Mouse (Mus musculus) MEL (cell line): ENCODE results near the gene Zbtb7a. TPM values are rescaled to one million over a fixed set of nuclear protein-coding genes. Genes with fewer than 3 reads are reported as not detected.

Experiments used
- DNase-seq: peaks from one replicate; pipeline ENCODE4 v3.0.0; 2011; ENCODE audit warnings: low read depth, low spot score
- H3K27ac ChIP-seq: 2 replicates; pipeline ENCODE4 v1.5.1; 2012; ENCODE audit warnings: low read depth, mild to moderate bottlenecking, control low read depth, low read length, moderate library complexity; ENCODE audit not compliant: control insufficient read depth
- H3K27me3 ChIP-seq, 2 experiments: fragments of 150-350 bp in 1 of 2; sonication (generic) in 1 of 2; 2 replicates each; pipeline ENCODE4 v1.6.1; 2012; ENCODE audit warnings: low read length in 2 of 2, mild to moderate bottlenecking in 2 of 2, improper control_type of control experiment in 1 of 2, moderate library complexity in 1 of 2; ENCODE audit not compliant: insufficient read depth in 2 of 2, control insufficient read depth in 1 of 2
- H3K36me3 ChIP-seq, 2 experiments: 2 replicates each; pipeline ENCODE4 v1.6.1; 2012 to 2014; ENCODE audit warnings: low read length in 2 of 2, improper control_type of control experiment in 1 of 2, inconsistent platforms in 1 of 2, mild to moderate bottlenecking in 1 of 2; ENCODE audit not compliant: insufficient read depth in 2 of 2, control insufficient read depth in 1 of 2
- H3K4me1 ChIP-seq, 2 experiments: fragments of 150-350 bp in 1 of 2; sonication (generic) in 1 of 2; 2 replicates each; pipeline ENCODE4 v1.6.1; 2012; ENCODE audit warnings: low read length in 2 of 2, improper control_type of control experiment in 1 of 2, mild to moderate bottlenecking in 1 of 2; ENCODE audit not compliant: insufficient read depth in 2 of 2, control insufficient read depth in 1 of 2
- H3K4me3 ChIP-seq, 2 experiments: fragments of 150-350 bp in 1 of 2; sonication (generic) in 1 of 2; 2 replicates each; pipeline ENCODE4 v1.5.1; 2012; ENCODE audit warnings: low read depth in 2 of 2, low read length in 2 of 2, mild to moderate bottlenecking in 2 of 2, moderate library complexity in 2 of 2, control low read depth in 1 of 2, improper control_type of control experiment in 1 of 2; ENCODE audit not compliant: control insufficient read depth in 1 of 2, insufficient read depth in 1 of 2
- H3K79me2 ChIP-seq: 2 replicates; pipeline ENCODE4 v1.6.1; 2012; ENCODE audit warnings: mild to moderate bottlenecking, low read length, moderate library complexity; ENCODE audit not compliant: control insufficient read depth, poor library complexity, insufficient read depth
- H3K9ac ChIP-seq: 2 replicates; pipeline ENCODE4 v1.6.1; 2012; ENCODE audit warnings: low read depth, mild to moderate bottlenecking, control low read depth, low read length, moderate library complexity; ENCODE audit not compliant: control insufficient read depth, poor library complexity, severe bottlenecking
- H3K9me3 ChIP-seq: fragments of 150-350 bp; sonication (generic); replicated peaks from 2 replicates; pipeline ENCODE4 v1.6.1; 2012; ENCODE audit warnings: mild to moderate bottlenecking, low read length, improper control_type of control experiment, moderate library complexity; ENCODE audit not compliant: insufficient read depth
- BHLHE40 ChIP-seq: IDR thresholded peaks from 2 replicates; pipeline ENCODE4 v1.6.1; 2012; ENCODE audit warnings: low read depth, mild to moderate bottlenecking, inconsistent platforms, low read length, improper control_type of control experiment, borderline replicate concordance
- CHD1 ChIP-seq: IDR thresholded peaks from 2 replicates; pipeline ENCODE4 v1.6.1; 2012; ENCODE audit warnings: low read depth, mild to moderate bottlenecking, inconsistent platforms, low read length, improper control_type of control experiment
- CHD2 ChIP-seq: IDR thresholded peaks from 2 replicates; pipeline ENCODE4 v1.6.1; 2011; ENCODE audit warnings: low read length, improper control_type of control experiment
- E2F4 ChIP-seq: IDR thresholded peaks from 2 replicates; pipeline ENCODE4 v1.6.1; 2011; ENCODE audit warnings: low read depth, low read length, improper control_type of control experiment, borderline replicate concordance
- ELF1 ChIP-seq: IDR thresholded peaks from 2 replicates; pipeline ENCODE4 v1.6.1; 2014; ENCODE audit warnings: low read depth, mild to moderate bottlenecking, inconsistent platforms, low read length, improper control_type of control experiment, moderate library complexity
- EP300 ChIP-seq, 2 experiments: IDR thresholded peaks; 2 replicates each; pipeline ENCODE4 v1.6.1; 2011; ENCODE audit warnings: improper control_type of control experiment in 2 of 2, low read length in 2 of 2, low read depth in 1 of 2, mild to moderate bottlenecking in 1 of 2
- ETS1 ChIP-seq: IDR thresholded peaks from 2 replicates; pipeline ENCODE4 v1.6.1; 2012; ENCODE audit warnings: low read depth, mild to moderate bottlenecking, inconsistent platforms, low read length, improper control_type of control experiment, moderate library complexity
- GABPA ChIP-seq: IDR thresholded peaks from 2 replicates; pipeline ENCODE4 v1.6.1; 2012; ENCODE audit warnings: low read depth, mild to moderate bottlenecking, inconsistent platforms, low read length, improper control_type of control experiment, moderate library complexity
- GATA1 ChIP-seq: IDR thresholded peaks from 2 replicates; pipeline ENCODE4 v1.6.1; 2011; ENCODE audit warnings: low read depth, low read length, improper control_type of control experiment
- HCFC1 ChIP-seq: IDR thresholded peaks from 2 replicates; pipeline ENCODE4 v1.6.1; 2012; ENCODE audit warnings: low read depth, mild to moderate bottlenecking, inconsistent platforms, low read length, improper control_type of control experiment, moderate library complexity
- JUND ChIP-seq: IDR thresholded peaks from 2 replicates; pipeline ENCODE4 v1.6.1; 2011; ENCODE audit warnings: low read depth, mild to moderate bottlenecking, improper control_type of control experiment, low read length
- KAT2A ChIP-seq: conservative IDR thresholded peaks from 2 replicates; pipeline ENCODE4 v1.6.1; 2012; ENCODE audit warnings: low read depth, low read length, improper control_type of control experiment, inconsistent platforms
- MAFK ChIP-seq: IDR thresholded peaks from 2 replicates; pipeline ENCODE4 v1.6.1; 2011; ENCODE audit warnings: low read depth, mild to moderate bottlenecking, low read length, improper control_type of control experiment, borderline replicate concordance
- MAX ChIP-seq: IDR thresholded peaks from 2 replicates; pipeline ENCODE4 v1.6.1; 2011; ENCODE audit warnings: low read length, improper control_type of control experiment
- MAZ ChIP-seq: IDR thresholded peaks from 2 replicates; pipeline ENCODE4 v1.6.1; 2012; ENCODE audit warnings: low read depth, mild to moderate bottlenecking, inconsistent platforms, low read length, improper control_type of control experiment
- MXI1 ChIP-seq: IDR thresholded peaks from 2 replicates; pipeline ENCODE4 v1.6.1; 2011; ENCODE audit warnings: mild to moderate bottlenecking, low read depth, low read length, improper control_type of control experiment
- MYB ChIP-seq: IDR thresholded peaks from 2 replicates; pipeline ENCODE4 v1.6.1; 2011; ENCODE audit warnings: mild to moderate bottlenecking, low read depth, low read length, improper control_type of control experiment
- MYC ChIP-seq: IDR thresholded peaks from 2 replicates; pipeline ENCODE4 v1.6.1; 2011; ENCODE audit warnings: low read depth, mild to moderate bottlenecking, low read length, improper control_type of control experiment, moderate library complexity
- NELFE ChIP-seq: IDR thresholded peaks from 2 replicates; pipeline ENCODE4 v1.6.1; 2011; ENCODE audit warnings: low read depth, low read length, improper control_type of control experiment
- NRF1 ChIP-seq: IDR thresholded peaks from 2 replicates; pipeline ENCODE4 v1.6.1; 2014; ENCODE audit warnings: low read depth, mild to moderate bottlenecking, inconsistent platforms, low read length, improper control_type of control experiment, moderate library complexity; ENCODE audit not compliant: poor library complexity, insufficient read depth, severe bottlenecking
- POLR2A ChIP-seq, 2 experiments: IDR thresholded peaks; 2 replicates each; pipeline ENCODE4 v1.6.1; 2011 to 2012; ENCODE audit warnings: low read length in 2 of 2, mild to moderate bottlenecking in 2 of 2, control low read depth in 1 of 2, improper control_type of control experiment in 1 of 2, low read depth in 1 of 2, moderate library complexity in 1 of 2; ENCODE audit not compliant: control insufficient read depth in 1 of 2, insufficient read depth in 1 of 2, poor library complexity in 1 of 2
- POLR2AphosphoS2 ChIP-seq: IDR thresholded peaks from 2 replicates; pipeline ENCODE4 v1.6.1; 2011; ENCODE audit warnings: low read length, improper control_type of control experiment
- POLR2AphosphoS5 ChIP-seq: IDR thresholded peaks from 2 replicates; pipeline ENCODE4 v1.6.1; 2012; ENCODE audit warnings: low read depth, borderline replicate concordance, mild to moderate bottlenecking, inconsistent platforms, low read length, moderate library complexity, mixed read lengths
- RCOR1 ChIP-seq: IDR thresholded peaks from 2 replicates; pipeline ENCODE4 v1.6.1; 2012; ENCODE audit warnings: low read depth, mild to moderate bottlenecking, inconsistent platforms, low read length, improper control_type of control experiment
- SIN3A ChIP-seq: IDR thresholded peaks from 2 replicates; pipeline ENCODE4 v1.6.1; 2012; ENCODE audit warnings: low read length, improper control_type of control experiment, inconsistent platforms
- SMC3 ChIP-seq: IDR thresholded peaks from 2 replicates; pipeline ENCODE4 v1.6.1; 2011; ENCODE audit warnings: low read depth, low read length, improper control_type of control experiment
- TAL1 ChIP-seq: IDR thresholded peaks from 2 replicates; pipeline ENCODE4 v1.6.1; 2012; ENCODE audit warnings: mild to moderate bottlenecking, inconsistent platforms, low read length, moderate library complexity, mixed read lengths
- TBP ChIP-seq: IDR thresholded peaks from 2 replicates; pipeline ENCODE4 v1.8.0; 2011; ENCODE audit warnings: low read depth, low read length, improper control_type of control experiment
- TCF12 ChIP-seq: IDR thresholded peaks from 2 replicates; pipeline ENCODE4 v1.6.1; 2014; ENCODE audit warnings: low read depth, mild to moderate bottlenecking, inconsistent platforms, low read length, improper control_type of control experiment, moderate library complexity
- USF1 ChIP-seq: IDR thresholded peaks from 2 replicates; pipeline ENCODE4 v1.6.1; 2014; ENCODE audit warnings: low read depth, mild to moderate bottlenecking, inconsistent platforms, low read length, improper control_type of control experiment, moderate library complexity
- USF2 ChIP-seq, 2 experiments: IDR thresholded peaks; 2 replicates each; pipeline ENCODE4 v1.6.1; 2011 to 2012; ENCODE audit warnings: improper control_type of control experiment in 2 of 2, low read length in 2 of 2, borderline replicate concordance in 1 of 2, inconsistent platforms in 1 of 2, low read depth in 1 of 2, mild to moderate bottlenecking in 1 of 2; ENCODE audit not compliant: insufficient read depth in 1 of 2
- ZC3H11A ChIP-seq: IDR thresholded peaks from 2 replicates; pipeline ENCODE4 v1.6.1; 2012; ENCODE audit warnings: low read depth, mild to moderate bottlenecking, inconsistent platforms, low read length, improper control_type of control experiment
- ZKSCAN1 ChIP-seq: IDR thresholded peaks from 2 replicates; pipeline ENCODE4 v1.6.1; 2012; ENCODE audit warnings: low read depth, mild to moderate bottlenecking, inconsistent platforms, low read length, improper control_type of control experiment, moderate library complexity
- ZMIZ1 ChIP-seq: IDR thresholded peaks from 2 replicates; pipeline ENCODE4 v1.6.1; 2012; ENCODE audit warnings: low read depth, mild to moderate bottlenecking, inconsistent platforms, low read length, improper control_type of control experiment, moderate library complexity
- ZNF384 ChIP-seq: IDR thresholded peaks from 2 replicates; pipeline ENCODE4 v1.6.1; 2012; ENCODE audit warnings: low read depth, mild to moderate bottlenecking, inconsistent platforms, low read length, improper control_type of control experiment
- polyA plus RNA-seq, 2 experiments: library from polyadenylated mRNA; stranded (reverse) in 1 of 2; unstranded in 1 of 2; fragments of >175 nt in 1 of 2; fragments of >200 nt in 1 of 2; gene quantifications; 2 replicates each; pipeline versions ENCODE4 v1.2.1 to v1.2.4; 2012; ENCODE audit warnings: low replicate concordance in 2 of 2, low read depth in 1 of 2; ENCODE audit not compliant: insufficient read length in 2 of 2, insufficient read depth in 1 of 2, missing spikeins in 1 of 2
- total RNA-seq: library from RNA; depleted of rRNA; stranded (reverse); fragments of 300-350 nt; gene quantifications from 2 replicates; pipeline ENCODE4 v1.2.3, GENCODE M21; 2012

Gene Zbtb7a
- total and polyA plus RNA-seq, 3 experiments, result 25.3 to 45.4 (median 40.6) TPM

- Histone ChIP-seq H3K4me1 (peaks cover 0 to 28% of the 10 kb centered on the region in 2 experiments; a peak in 3 of 4 replicates), H3K27ac (peak within 1 kb of the TSS; percentile 84), H3K79me2 (peaks cover 36% of the 10 kb centered on the region), H3K36me3 (peaks cover 6 to 18% of the 10 kb centered on the region in 2 experiments), H3K9me3 (no peaks in the 10 kb centered on the region), H3K9ac (peak within 1 kb of the TSS; percentile 94), H3K4me3 (peak within 1 kb of the TSS; percentile 66 to 80), H3K27me3 (no peaks in the 10 kb centered on the region)
- DNase-seq, result peak; percentile 97
- TF ChIP-seq GABPA (no peak), JUND (no peak), TCF12 (peak; percentile 85), BHLHE40 (peak; percentile 87; the same call in 1 of the 2 replicates), CHD1 (peak; percentile 57; the same call in 1 of the 2 replicates), MYB (no peak), CHD2 (no peak), MAFK (no peak), NRF1 (peak; percentile 88), ZC3H11A (no peak), SIN3A (peak; percentile 92), MXI1 (peak; percentile 86), GATA1 (no peak), ETS1 (peak; percentile 85), POLR2AphosphoS5 (peak; percentile 97; the same call in 1 of the 2 replicates), POLR2A (IDR thresholded peaks at IDR 0.05; ENCODE audit: control insufficient read depth in 1 of 2, insufficient read depth in 1 of 2, low read depth in 1 of 2, low read length in 2 of 2, poor library complexity in 1 of 2) (peak; percentile 91 to 98), MAZ (no peak; the same call in 1 of the 2 replicates), SMC3 (no peak), USF1 (peak; percentile 99), TAL1 (no peak), NELFE (peak; percentile 99), RCOR1 (no peak), ZKSCAN1 (no peak), ELF1 (peak; percentile 45; the same call in 1 of the 2 replicates), USF2 (IDR thresholded peaks at IDR 0.05; ENCODE audit: borderline replicate concordance in 1 of 2, insufficient read depth in 1 of 2, low read depth in 1 of 2, low read length in 2 of 2) (peak; percentile 88 to 97), EP300 (IDR thresholded peaks at IDR 0.05; ENCODE audit: low read depth in 1 of 2, low read length in 2 of 2) (no peak), MYC (peak; percentile 98), ZNF384 (no peak), E2F4 (0 out of 2 replicates have a peak, but pooled peaks have one; percentile 52), HCFC1 (peak; percentile 83), ZMIZ1 (peak; percentile 97; the same call in 1 of the 2 replicates), TBP (peak; percentile 98), POLR2AphosphoS2 (peak; percentile 98), KAT2A (peak; percentile 70; the same call in 1 of the 2 replicates), MAX (peak; percentile 96)
Measured at GRCm38 (mm10) chr10:81176466-81177271, 41.6 kb downstream of the Zbtb7a start, which contains the start of gene Eef2. Gene Eef2 (plus strand): TSS chr10:81176631.
